Mouse (Mus musculus): ENCODE measurements around the gene Ccr8. TPM values are rescaled to one million over a fixed set of nuclear protein-coding genes. Genes with fewer than 3 reads are reported as not detected.

Gene Ccr8
- polyA plus RNA-seq, 1 experiment, result 0.08 TPM

DNA sequence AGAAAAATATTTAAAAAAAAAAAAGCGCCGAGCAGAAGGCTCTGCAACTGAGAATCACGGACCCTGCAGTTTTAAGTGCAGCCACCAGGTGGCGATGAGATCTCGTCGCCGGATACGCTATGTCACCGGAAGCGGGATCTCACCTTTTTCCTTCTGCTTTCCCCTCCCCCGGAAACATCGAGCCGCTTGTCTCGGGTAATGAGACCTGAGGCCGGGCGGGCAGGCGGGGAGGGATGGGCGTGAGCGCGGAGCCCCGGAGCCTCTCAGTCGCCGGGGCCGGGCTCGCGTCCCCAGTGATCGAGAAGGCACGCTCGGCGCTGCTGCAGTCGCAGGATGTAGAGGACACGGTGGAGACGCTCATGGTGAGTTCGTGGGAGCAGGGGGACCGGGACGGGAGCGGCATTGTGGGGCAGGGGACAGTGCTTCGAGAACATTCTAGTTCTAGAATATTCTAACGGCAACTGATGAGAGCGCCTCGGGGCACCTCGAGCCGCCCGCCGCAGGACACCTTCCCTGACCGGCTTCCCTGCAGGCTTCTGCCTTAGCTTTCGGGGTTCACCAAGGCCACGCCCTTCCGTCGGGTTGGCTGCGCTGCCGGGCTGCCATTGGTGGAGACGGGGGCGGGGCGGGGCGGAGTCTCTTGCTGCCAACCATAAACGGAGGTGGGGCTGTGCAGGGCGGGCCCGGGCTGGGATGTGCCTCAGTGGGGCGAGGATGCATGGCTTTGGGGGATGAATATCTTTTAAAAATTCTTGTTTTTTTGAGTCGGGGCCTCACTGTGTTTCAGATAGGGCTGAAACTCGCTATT is 18.5 kb downstream of the Ccr8 start, which contains the start of gene Slc25a38:
Gene Slc25a38 (plus strand): TSS at position 164 of the 808 bp plus-strand sequence.
- no peaks in the 10 kb centered on the region for H3K4me1 ChIP-seq (ENCODE audit: control insufficient read depth, insufficient read depth, low read length)
- H3K27ac ChIP-seq (ENCODE audit: insufficient read depth, low read length), result peak within 1 kb of the TSS; percentile 97
- peak within 1 kb of the TSS; percentile 86 for H3K4me3 ChIP-seq (ENCODE audit: insufficient read depth, low read length)
- TF ChIP-seq POLR2A (IDR thresholded peaks at IDR 0.05; ENCODE audit: extremely low read depth, insufficient read depth, low read length) (peak; percentile 81; the same call in 1 of the 2 replicates), CTCF (IDR thresholded peaks at IDR 0.05; ENCODE audit: extremely low read depth, insufficient read depth, low read length) (peak; percentile 75)

DNA sequence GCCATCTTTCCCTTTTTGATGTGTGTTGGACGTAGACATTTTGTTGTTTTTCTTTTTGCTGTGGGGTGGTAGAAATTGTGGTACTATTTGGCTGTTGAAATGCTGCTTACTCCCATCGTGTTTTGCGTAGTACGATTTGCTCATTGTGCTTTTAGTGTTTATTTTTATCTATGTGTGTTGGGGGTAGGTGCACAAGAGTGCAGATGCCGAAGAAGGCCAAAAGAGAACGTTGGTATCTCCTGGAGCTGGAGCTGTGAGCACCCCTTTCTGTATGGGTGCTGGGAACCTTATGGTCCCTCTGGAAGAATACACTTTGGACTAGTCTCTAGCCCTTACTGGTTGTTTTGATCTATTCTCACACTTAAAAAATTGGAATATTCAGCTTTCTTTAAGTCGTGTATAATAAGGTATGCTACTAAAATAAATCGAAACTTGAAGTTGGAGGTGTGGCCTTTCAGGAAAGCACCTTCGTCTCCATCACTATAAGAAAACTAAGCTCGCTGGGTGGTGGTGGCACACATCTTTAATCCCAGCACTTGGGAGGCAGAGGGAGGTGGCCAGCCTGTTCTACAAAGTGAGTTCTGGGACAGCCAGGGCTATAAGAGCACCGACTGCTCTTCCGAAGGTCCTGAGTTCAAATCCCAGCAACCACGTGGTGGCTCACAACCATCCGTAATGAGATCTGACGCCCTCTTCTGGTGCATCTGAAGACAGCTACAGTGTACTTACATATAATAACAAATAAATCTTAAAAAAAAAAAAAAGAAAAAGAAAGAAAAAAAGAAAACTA is 19.4 kb downstream of the Ccr8 start:
- Histone ChIP-seq H3K4me1 (ENCODE audit: control insufficient read depth, insufficient read depth, low read length) (no peaks in the 10 kb centered on the region), H3K4me3 (ENCODE audit: insufficient read depth, low read length) (peak overlapping the region; percentile 86), H3K27ac (ENCODE audit: insufficient read depth, low read length) (0 out of 2 replicates have a peak overlapping the region, but pooled peaks have one; percentile 17)
- TF ChIP-seq CTCF (IDR thresholded peaks at IDR 0.05; ENCODE audit: extremely low read depth, insufficient read depth, low read length) (no peak), POLR2A (IDR thresholded peaks at IDR 0.05; ENCODE audit: extremely low read depth, insufficient read depth, low read length) (no peak)

DNA sequence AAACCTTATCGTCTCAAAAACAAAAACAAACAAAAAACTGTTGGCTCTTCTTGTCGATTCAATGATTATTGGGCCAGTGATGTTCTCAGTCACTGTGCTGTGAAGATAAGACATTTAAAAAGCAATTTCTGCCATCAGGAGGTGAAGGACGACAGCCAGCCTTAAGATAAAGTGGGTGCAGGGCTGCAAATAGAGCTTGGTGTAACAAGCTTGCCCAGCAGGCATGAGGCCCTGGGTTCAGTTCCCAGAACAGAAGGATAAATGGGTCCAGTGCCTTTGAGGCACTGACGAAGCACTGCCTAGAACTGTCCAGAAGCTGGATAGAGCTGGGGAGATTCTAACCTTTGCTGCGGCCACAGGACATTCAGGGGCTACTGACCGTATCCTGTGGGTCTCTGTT is 20.6 kb downstream of the Ccr8 start:
- Histone ChIP-seq H3K4me3 (ENCODE audit: insufficient read depth, low read length) (no peak overlapping the region), H3K4me1 (ENCODE audit: control insufficient read depth, insufficient read depth, low read length) (no peaks in the 10 kb centered on the region), H3K27ac (ENCODE audit: insufficient read depth, low read length) (no peak overlapping the region)
- no peak for TF ChIP-seq POLR2A (IDR thresholded peaks at IDR 0.05; ENCODE audit: extremely low read depth, insufficient read depth, low read length)
- TF ChIP-seq CTCF (IDR thresholded peaks at IDR 0.05; ENCODE audit: extremely low read depth, insufficient read depth, low read length), result no peak

DNA sequence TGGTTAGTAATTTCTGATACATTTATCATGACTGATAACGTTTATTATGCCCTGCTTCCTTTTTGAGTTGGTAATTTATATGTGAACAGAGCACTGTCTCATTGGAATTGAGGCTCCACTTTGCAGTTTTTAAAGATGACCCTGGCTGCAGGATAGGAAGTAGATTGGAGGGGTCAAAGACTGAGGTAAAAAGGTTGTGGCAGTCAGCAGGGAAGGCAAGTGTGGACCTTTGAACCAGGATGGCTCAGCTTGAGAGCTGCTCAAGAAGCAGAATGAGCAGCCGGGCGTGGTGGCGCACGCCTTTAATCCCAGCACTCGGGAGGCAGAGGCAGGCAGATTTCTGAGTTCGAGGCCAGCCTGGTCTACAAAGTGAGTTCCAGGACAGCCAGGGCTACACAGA is 21.5 kb downstream of the Ccr8 start:
- TF ChIP-seq CTCF (IDR thresholded peaks at IDR 0.05; ENCODE audit: extremely low read depth, insufficient read depth, low read length) (no peak), POLR2A (IDR thresholded peaks at IDR 0.05; ENCODE audit: extremely low read depth, insufficient read depth, low read length) (no peak)
- no peak overlapping the region for H3K27ac ChIP-seq (ENCODE audit: insufficient read depth, low read length)
- no peak overlapping the region for H3K4me3 ChIP-seq (ENCODE audit: insufficient read depth, low read length)
- H3K4me1 ChIP-seq (ENCODE audit: control insufficient read depth, insufficient read depth, low read length), result no peaks in the 10 kb centered on the region

DNA sequence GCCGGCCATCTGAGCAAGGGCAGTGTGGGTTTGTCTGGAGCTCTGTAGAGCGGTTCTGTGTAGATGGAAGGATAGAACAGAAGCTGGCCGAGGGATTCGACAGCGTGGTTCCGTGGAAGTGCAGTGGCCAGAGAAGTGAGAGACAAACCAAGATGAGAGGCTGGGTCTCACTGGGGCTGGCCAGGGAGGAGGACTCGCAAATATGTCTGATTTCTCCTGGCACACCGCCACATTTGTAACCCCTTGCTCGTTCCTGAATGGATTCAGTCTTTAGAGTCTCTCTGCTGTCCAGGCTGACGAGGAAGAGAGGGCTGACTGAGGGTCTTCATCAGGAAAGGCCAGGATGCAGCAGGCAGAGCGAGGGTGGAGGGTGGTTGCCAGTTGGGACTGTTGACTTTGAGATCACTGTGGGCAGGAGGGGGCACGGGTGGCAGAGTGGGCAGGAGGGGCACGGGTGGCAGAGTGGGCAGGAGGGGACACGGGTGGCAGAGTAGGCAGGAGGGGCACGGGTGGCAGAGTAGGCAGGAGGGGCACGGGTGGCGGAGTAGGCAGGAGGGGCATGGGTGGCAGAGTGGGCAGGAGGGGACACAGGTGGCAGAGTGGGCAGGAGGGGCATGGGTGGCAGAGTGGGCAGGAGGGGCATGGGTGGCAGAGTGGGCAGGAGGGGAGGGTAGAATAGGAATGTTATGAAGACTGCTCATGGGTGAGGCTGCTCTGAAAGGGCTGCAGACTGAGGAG is 22.3 kb downstream of the Ccr8 start:
- Histone ChIP-seq H3K4me1 (ENCODE audit: control insufficient read depth, insufficient read depth, low read length) (no peaks in the 10 kb centered on the region), H3K27ac (ENCODE audit: insufficient read depth, low read length) (no peak overlapping the region), H3K4me3 (ENCODE audit: insufficient read depth, low read length) (no peak overlapping the region)
- TF ChIP-seq POLR2A (IDR thresholded peaks at IDR 0.05; ENCODE audit: extremely low read depth, insufficient read depth, low read length) (no peak), CTCF (IDR thresholded peaks at IDR 0.05; ENCODE audit: extremely low read depth, insufficient read depth, low read length) (no peak)

DNA sequence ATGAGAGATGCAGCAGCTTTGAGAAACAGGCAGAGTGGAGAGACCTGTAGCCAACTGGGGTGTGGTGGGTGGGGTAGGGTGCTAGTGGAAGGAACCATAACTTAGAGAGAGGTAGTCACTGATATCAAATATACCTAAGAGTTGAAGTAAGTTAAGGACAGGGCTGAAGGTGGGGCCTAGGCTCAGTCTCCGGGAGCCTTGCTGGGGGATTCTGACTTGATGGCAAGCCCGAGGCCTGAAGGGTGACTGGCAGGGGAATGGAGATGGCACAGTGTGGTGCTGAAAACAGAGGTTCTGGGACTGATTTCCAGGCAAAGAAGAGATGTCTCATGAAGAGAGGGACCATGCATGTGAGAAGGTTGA is 22.9 kb downstream of the Ccr8 start:
- no peak for TF ChIP-seq CTCF (IDR thresholded peaks at IDR 0.05; ENCODE audit: extremely low read depth, insufficient read depth, low read length)
- no peak for TF ChIP-seq POLR2A (IDR thresholded peaks at IDR 0.05; ENCODE audit: extremely low read depth, insufficient read depth, low read length)
- H3K27ac ChIP-seq (ENCODE audit: insufficient read depth, low read length), result no peak overlapping the region
- no peak overlapping the region for H3K4me3 ChIP-seq (ENCODE audit: insufficient read depth, low read length)
- no peaks in the 10 kb centered on the region for H3K4me1 ChIP-seq (ENCODE audit: control insufficient read depth, insufficient read depth, low read length)

DNA sequence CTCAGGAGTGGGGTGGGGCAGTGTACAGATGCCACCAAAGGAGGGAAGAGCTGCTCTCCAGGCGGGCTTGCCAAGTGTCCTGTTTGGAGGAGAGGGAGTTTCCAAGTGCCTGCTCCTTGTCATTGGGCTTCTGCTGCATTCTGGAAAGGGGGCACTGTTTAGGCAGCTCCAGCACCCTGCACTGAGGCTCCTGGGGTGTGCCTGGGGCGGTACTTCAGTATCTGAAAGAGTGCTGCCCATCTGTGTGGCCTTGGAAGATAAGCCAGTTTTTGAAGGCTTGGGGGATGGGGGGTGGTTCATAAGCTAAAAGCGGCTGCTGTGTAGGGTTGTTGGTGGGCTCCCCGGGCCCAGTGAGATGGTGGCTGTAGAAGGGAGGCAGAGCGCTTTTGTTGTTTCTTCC is 23.7 kb downstream of the Ccr8 start:
- Histone ChIP-seq H3K27ac (ENCODE audit: insufficient read depth, low read length) (no peak overlapping the region), H3K4me1 (ENCODE audit: control insufficient read depth, insufficient read depth, low read length) (no peaks in the 10 kb centered on the region), H3K4me3 (ENCODE audit: insufficient read depth, low read length) (no peak overlapping the region)
- TF ChIP-seq CTCF (IDR thresholded peaks at IDR 0.05; ENCODE audit: extremely low read depth, insufficient read depth, low read length), result no peak
- no peak for TF ChIP-seq POLR2A (IDR thresholded peaks at IDR 0.05; ENCODE audit: extremely low read depth, insufficient read depth, low read length)

DNA sequence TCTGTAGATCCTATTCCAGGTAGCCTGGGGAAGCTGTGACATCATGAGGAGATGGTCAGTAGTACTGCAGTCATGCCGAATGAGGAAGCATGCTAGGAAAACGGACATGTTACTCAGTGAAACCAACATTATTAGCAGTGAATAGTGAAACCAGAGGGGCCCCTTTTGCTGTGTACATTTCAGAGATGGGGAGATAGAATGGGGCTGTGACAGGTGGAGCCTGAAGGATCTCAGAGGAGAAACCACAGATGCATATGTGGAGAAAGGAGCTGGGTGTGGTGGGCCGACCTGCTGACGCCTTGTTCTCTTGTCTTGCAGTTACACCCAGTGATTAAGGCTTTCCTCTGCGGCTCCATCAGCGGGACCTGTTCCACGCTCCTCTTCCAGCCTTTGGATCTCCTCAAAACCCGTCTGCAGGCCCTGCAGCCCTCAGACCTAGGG is 24.3 kb downstream of the Ccr8 start:
- Histone ChIP-seq H3K27ac (ENCODE audit: insufficient read depth, low read length) (no peak overlapping the region), H3K4me1 (ENCODE audit: control insufficient read depth, insufficient read depth, low read length) (no peaks in the 10 kb centered on the region), H3K4me3 (ENCODE audit: insufficient read depth, low read length) (no peak overlapping the region)
- no peak for TF ChIP-seq POLR2A (IDR thresholded peaks at IDR 0.05; ENCODE audit: extremely low read depth, insufficient read depth, low read length)

DNA sequence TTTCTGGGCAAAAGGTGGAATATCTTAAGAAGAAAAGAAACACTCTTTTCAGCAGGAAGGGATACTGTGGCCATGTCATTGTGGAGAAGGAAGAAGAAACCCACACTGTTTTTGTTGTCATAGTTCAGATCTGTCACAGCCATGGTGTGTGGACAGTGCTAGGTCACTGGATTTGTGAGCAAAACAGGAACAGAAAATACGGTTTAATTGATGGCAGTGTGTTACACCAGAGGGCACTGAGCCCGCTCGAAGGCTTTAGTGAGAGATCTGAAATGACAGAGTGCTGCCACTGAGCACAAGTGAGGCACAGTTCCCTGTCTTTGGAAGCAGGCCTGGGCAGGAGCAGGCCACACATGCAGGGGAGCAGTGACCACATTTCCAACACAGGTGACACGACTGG is 26.3 kb downstream of the Ccr8 start:
- no peak overlapping the region for H3K4me3 ChIP-seq (ENCODE audit: insufficient read depth, low read length)
- H3K27ac ChIP-seq (ENCODE audit: insufficient read depth, low read length), result no peak overlapping the region
- no peaks in the 10 kb centered on the region for H3K4me1 ChIP-seq (ENCODE audit: control insufficient read depth, insufficient read depth, low read length)
- TF ChIP-seq POLR2A (IDR thresholded peaks at IDR 0.05; ENCODE audit: extremely low read depth, insufficient read depth, low read length) (no peak), CTCF (IDR thresholded peaks at IDR 0.05; ENCODE audit: extremely low read depth, insufficient read depth, low read length) (no peak)
